Mouse (Mus musculus) bone marrow, adult 2 months (tissue): ENCODE data around the gene Kdm1b. TPM values are rescaled to one million over a fixed set of nuclear protein-coding genes. Genes with fewer than 3 reads are reported as not detected.
A peak's percentile ranks its signal among the peaks of the same experiment; 100 is the strongest.

Experiments used
- H3K27ac ChIP-seq: fragments of 200-500 bp; 2 replicates; pipeline ENCODE4 v1.5.1; 2012; ENCODE audit warnings: low read depth, mild to moderate bottlenecking, control low read depth, inconsistent platforms, low read length; ENCODE audit not compliant: control insufficient read depth, poor library complexity, insufficient read depth
- H3K4me1 ChIP-seq: fragments of 200-500 bp; 2 replicates; pipeline ENCODE4 v1.6.1; 2011; ENCODE audit warnings: low read length; ENCODE audit not compliant: control insufficient read depth, insufficient read depth
- H3K4me3 ChIP-seq: fragments of 200-500 bp; replicated peaks from 2 replicates; pipeline ENCODE3; 2011; ENCODE audit warnings: mild to moderate bottlenecking, low read depth, low read length, control low read depth; ENCODE audit not compliant: control insufficient read depth
- CTCF ChIP-seq: fragments of 200-500 bp; IDR thresholded peaks from 2 replicates; pipeline ENCODE4 v1.5.1; 2011; ENCODE audit warnings: low read length, control low read depth; ENCODE audit not compliant: control insufficient read depth, insufficient read depth
- POLR2A ChIP-seq: fragments of 200-500 bp; IDR thresholded peaks from 2 replicates; pipeline ENCODE4 v1.6.1; 2011; ENCODE audit warnings: low read depth, mild to moderate bottlenecking, control low read depth, low read length, borderline replicate concordance; ENCODE audit not compliant: control insufficient read depth
- WGBS: fragments of 180-500 bp; shearing (Covaris S2); methylation state at CpG from one replicate; pipeline ENCODE4 v1.1.7; 2018; 5-methylcytosine and 5-hydroxymethylcytosine counted together
- polyA plus RNA-seq: library from polyadenylated mRNA; stranded (reverse); fragments of >200 nt; gene quantifications from 2 replicates; pipeline ENCODE4 v1.2.4, GENCODE M21; 2011; ENCODE audit warnings: low replicate concordance; ENCODE audit not compliant: missing spikeins, insufficient read depth, insufficient read length

Gene Kdm1b
- polyA plus RNA-seq, 1 experiment, result 8.5 TPM

- under 1% methylated on average over 129 of the region's 129 CpGs for WGBS
- peak within 1 kb of the TSS; percentile 81 for H3K4me3 ChIP-seq
Observed at GRCm38 (mm10) chr13:47105711-47106579, 62.6 kb downstream of the Kdm1b start, which contains the start of gene Dek. TSS of gene Dek (minus strand) at chr13:47106201.

GRCm38 (mm10) chr13:47106580-47106888, 63.2 kb downstream of the Kdm1b start:
- peaks cover 2% of the 10 kb centered on the region; the same call in 1 of the 2 replicates for H3K4me1 ChIP-seq

More at GRCm38 (mm10) chr13:47105711-47106579, 62.6 kb downstream of the Kdm1b start, which contains the start of gene Dek:
- Histone ChIP-seq H3K27ac (peak within 1 kb of the TSS; percentile 97), H3K4me1 (peaks cover 2% of the 10 kb centered on the region; the same call in 1 of the 2 replicates)
- peak; percentile 43; the same call in 1 of the 2 replicates for TF ChIP-seq POLR2A
- peak; percentile 20; the same call in 1 of the 2 replicates for TF ChIP-seq CTCF

GRCm38 (mm10) chr13:47109239-47109638, 65.9 kb downstream of the Kdm1b start:
- TF ChIP-seq POLR2A, result no peak
- TF ChIP-seq CTCF, result no peak
- peak overlapping the region; percentile 82 for H3K27ac ChIP-seq
- peaks cover 3% of the 10 kb centered on the region; the same call in 1 of the 2 replicates for H3K4me1 ChIP-seq
- peak overlapping the region; percentile 15 for H3K4me3 ChIP-seq
- 64% methylated on average over 2 of the region's 2 CpGs for WGBS

More at GRCm38 (mm10) chr13:47106580-47106888, 63.2 kb downstream of the Kdm1b start:
- TF ChIP-seq CTCF, result no peak
- no peak for TF ChIP-seq POLR2A
- under 1% methylated on average over 20 of the region's 20 CpGs for WGBS
- Histone ChIP-seq H3K4me3 (peak overlapping the region; percentile 81), H3K27ac (peak overlapping the region; percentile 81)

- TF ChIP-seq POLR2A (no peak), CTCF (no peak)
- H3K27ac ChIP-seq, result peak overlapping the region; percentile 54
- 54% methylated on average over 3 of the region's 3 CpGs for WGBS
- H3K4me1 ChIP-seq, result peaks cover 1% of the 10 kb centered on the region; the same call in 1 of the 2 replicates
- no peak overlapping the region for H3K4me3 ChIP-seq
Observed at GRCm38 (mm10) chr13:47111185-47111584, 67.9 kb downstream of the Kdm1b start.

GRCm38 (mm10) chr13:47112056-47112455, 68.8 kb downstream of the Kdm1b start:
- TF ChIP-seq POLR2A, result no peak
- no peak for TF ChIP-seq CTCF
- no peak overlapping the region for H3K4me3 ChIP-seq
- peaks cover 1% of the 10 kb centered on the region; the same call in 1 of the 2 replicates for H3K4me1 ChIP-seq
- 84% methylated on average over 3 of the region's 3 CpGs for whole genome bisulfite sequencing
- H3K27ac ChIP-seq, result peak overlapping the region; percentile 15; the same call in 1 of the 2 replicates

- WGBS, result 51% methylated on average over 3 of the region's 3 CpGs
- no peak for TF ChIP-seq POLR2A
- no peak for TF ChIP-seq CTCF
- H3K27ac ChIP-seq, result peak overlapping the region; percentile 86
- H3K4me1 ChIP-seq, result peaks cover 1% of the 10 kb centered on the region; the same call in 1 of the 2 replicates
- H3K4me3 ChIP-seq, result no peak overlapping the region
Observed at GRCm38 (mm10) chr13:47112924-47113323, 69.6 kb downstream of the Kdm1b start.

- Histone ChIP-seq H3K27ac (no peak overlapping the region), H3K4me3 (no peak overlapping the region), H3K4me1 (peaks cover 1% of the 10 kb centered on the region; the same call in 1 of the 2 replicates)
- TF ChIP-seq CTCF (no peak), POLR2A (no peak)
- 74% methylated on average over 3 of the region's 3 CpGs for WGBS
Observed at GRCm38 (mm10) chr13:47116000-47116399, 72.7 kb downstream of the Kdm1b start.

GRCm38 (mm10) chr13:47121333-47121889, 78.1 kb downstream of the Kdm1b start:
- Histone ChIP-seq H3K4me1 (peaks cover 1% of the 10 kb centered on the region), H3K27ac (no peak overlapping the region), H3K4me3 (peak overlapping the region; percentile 17)
- 38% methylated on average over 12 of the region's 12 CpGs for WGBS
- TF ChIP-seq POLR2A, result no peak
- TF ChIP-seq CTCF, result peak; percentile 39; the same call in 1 of the 2 replicates
